Mouse (Mus musculus) C2C12 (cell line): ENCODE measurements around the gene Evi2a.

Source experiments
- CEBPB ChIP-seq: IDR thresholded peaks from one replicate; pipeline ENCODE4 v1.6.1; 2011; ENCODE audit warnings: low read depth, mild to moderate bottlenecking, control low read depth, moderate library complexity
- CTCF ChIP-seq: IDR thresholded peaks from one replicate; pipeline ENCODE4 v1.5.1; 2011; ENCODE audit not compliant: control insufficient read depth, insufficient read depth, insufficient read length
- FOSL1 ChIP-seq: IDR thresholded peaks from one replicate; pipeline ENCODE4 v1.8.0; 2011; ENCODE audit warnings: mild to moderate bottlenecking, low read length; ENCODE audit not compliant: poor library complexity, insufficient read depth, severe bottlenecking
- MAX ChIP-seq: IDR thresholded peaks from one replicate; pipeline ENCODE4 v1.6.1; 2011; ENCODE audit warnings: mild to moderate bottlenecking, control low read depth
- MYOD1 ChIP-seq: IDR thresholded peaks from one replicate; pipeline ENCODE4 v1.6.1; 2011; ENCODE audit warnings: low read depth; ENCODE audit not compliant: control insufficient read depth, insufficient read length
- MYOG ChIP-seq: IDR thresholded peaks from one replicate; pipeline ENCODE4 v1.6.1; 2011; ENCODE audit not compliant: control insufficient read depth, insufficient read length; ENCODE audit errors: extremely low read depth

DNA sequence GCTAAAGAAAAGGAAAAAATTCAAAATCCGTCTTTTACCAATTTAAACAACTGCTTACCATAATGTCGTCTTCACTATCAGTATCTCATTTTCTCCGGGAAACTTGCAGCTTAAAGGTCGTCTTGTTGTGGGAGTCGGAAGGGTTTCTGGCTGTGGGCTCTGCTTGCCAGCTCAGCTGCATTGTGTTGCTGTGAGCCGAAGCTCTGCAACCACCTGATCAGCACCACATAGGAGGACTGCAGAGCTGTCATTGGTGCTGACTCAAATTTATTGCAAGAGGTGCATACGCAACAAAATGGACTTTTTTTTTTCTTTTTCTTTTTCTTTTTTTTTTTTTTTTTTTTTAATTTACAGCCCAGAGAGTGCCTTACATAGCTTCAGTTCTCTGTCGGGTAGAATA, 26.6 kb downstream of the Evi2a start, which contains the start of gene Omg:
- TF ChIP-seq MYOD1 (no peak), CTCF (no peak), MAX (no peak), CEBPB (no peak), FOSL1 (no peak), MYOG (no peak)
